Mouse (Mus musculus): Measurements from ENCODE around the gene Usp35.

GRCm38 (mm10) chr7:97340907-97341849, 9.4 kb upstream of the Usp35 start:
- TF ChIP-seq CTCF (IDR thresholded peaks at IDR 0.05; ENCODE audit: extremely low read depth, insufficient read depth, low read length), result no peak
- no peak for TF ChIP-seq POLR2A (IDR thresholded peaks at IDR 0.05; ENCODE audit: extremely low read depth, insufficient read depth, low read length)
